Mouse (Mus musculus) cortical plate, adult 2 months (tissue): ENCODE measurements around the gene Pak4. TPM values are rescaled to one million over a fixed set of nuclear protein-coding genes. Genes with fewer than 3 reads are reported as not detected.

Source experiments
- H3K27ac ChIP-seq: fragments of 200-500 bp; 2 replicates; pipeline ENCODE4 v1.5.1; 2012; ENCODE audit warnings: low read length, control low read depth, inconsistent platforms; ENCODE audit not compliant: insufficient read depth
- H3K4me1 ChIP-seq: fragments of 200-500 bp; 2 replicates; pipeline ENCODE4 v1.6.1; 2011; ENCODE audit warnings: low read length; ENCODE audit not compliant: control insufficient read depth, insufficient read depth
- H3K4me3 ChIP-seq: fragments of 200-500 bp; 2 replicates; pipeline ENCODE4 v1.5.1; 2011; ENCODE audit warnings: mild to moderate bottlenecking, low read length, control low read depth; ENCODE audit not compliant: insufficient read depth
- CTCF ChIP-seq: fragments of 200-500 bp; IDR thresholded peaks from 2 replicates; pipeline ENCODE4 v1.5.1; 2011; ENCODE audit warnings: mild to moderate bottlenecking, control low read depth, low read length; ENCODE audit not compliant: insufficient read depth; ENCODE audit errors: extremely low read depth
- POLR2A ChIP-seq: fragments of 200-500 bp; IDR thresholded peaks from 2 replicates; pipeline ENCODE4 v1.6.1; 2011; ENCODE audit warnings: mild to moderate bottlenecking, low read length, control low read depth; ENCODE audit not compliant: insufficient read depth; ENCODE audit errors: extremely low read depth
- polyA plus RNA-seq: library from polyadenylated mRNA; depleted of rRNA; stranded (reverse); fragments of >200 nt; gene quantifications from 2 replicates; pipeline ENCODE4 v1.2.3, GENCODE M21; 2012; rRNA removed

The Pak4 gene
- polyA plus RNA-seq: 8.0 and 8.2 TPM in 2 replicates

DNA sequence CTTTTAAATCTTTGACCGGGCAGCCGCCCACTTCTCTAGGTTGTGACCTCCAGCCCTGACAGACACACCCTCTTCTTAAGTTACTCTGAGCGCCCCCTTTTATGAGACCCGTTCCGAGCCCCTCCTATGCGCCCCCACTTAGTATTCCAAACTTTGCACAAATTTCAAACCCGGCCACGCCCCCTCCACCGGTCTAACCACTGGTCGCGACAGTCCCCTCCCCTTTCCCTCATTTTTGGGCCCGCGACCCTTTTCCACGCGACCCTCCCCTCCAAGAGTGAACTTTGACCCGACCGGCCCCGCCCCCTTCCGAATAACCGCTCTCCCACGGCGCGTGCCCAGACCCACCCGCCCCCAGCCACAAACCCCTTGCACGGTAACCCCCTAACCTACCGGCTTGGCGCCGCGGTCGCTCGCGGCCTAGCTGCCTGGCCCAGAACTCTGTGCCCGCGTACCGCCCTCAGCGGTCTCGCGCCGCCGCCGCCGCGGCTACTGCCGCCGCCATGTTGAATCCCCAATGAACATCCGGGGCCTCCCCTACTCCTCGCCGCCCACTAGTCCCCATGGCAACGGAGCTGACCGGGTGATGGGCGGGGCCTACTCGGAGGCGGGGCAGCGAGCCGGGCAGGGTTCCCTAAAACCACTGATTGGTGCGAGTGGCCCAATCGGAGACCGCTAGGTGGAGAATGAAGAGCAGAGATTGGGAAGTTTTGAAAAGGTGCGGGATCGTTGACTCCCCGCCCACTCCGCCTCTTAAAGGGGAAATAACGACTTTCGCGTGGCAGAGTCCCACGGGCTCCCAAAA, at the start of gene Pak4, which contains the start of gene Samd4b:
Pak4 (minus strand) TSS at position 544 of the 805 bp plus-strand sequence.
Samd4b (minus strand) TSS at position 503 of the 805 bp plus-strand sequence.
- TF ChIP-seq POLR2A: no peak
- TF ChIP-seq CTCF: no peak
- 0 out of 2 replicates have a peak, but pooled peaks cover 2% of the 10 kb centered on the region for H3K4me1 ChIP-seq
- no peak within 1 kb of the TSS for H3K27ac ChIP-seq
- H3K4me3 ChIP-seq: peak within 1 kb of the TSS; percentile 64

DNA sequence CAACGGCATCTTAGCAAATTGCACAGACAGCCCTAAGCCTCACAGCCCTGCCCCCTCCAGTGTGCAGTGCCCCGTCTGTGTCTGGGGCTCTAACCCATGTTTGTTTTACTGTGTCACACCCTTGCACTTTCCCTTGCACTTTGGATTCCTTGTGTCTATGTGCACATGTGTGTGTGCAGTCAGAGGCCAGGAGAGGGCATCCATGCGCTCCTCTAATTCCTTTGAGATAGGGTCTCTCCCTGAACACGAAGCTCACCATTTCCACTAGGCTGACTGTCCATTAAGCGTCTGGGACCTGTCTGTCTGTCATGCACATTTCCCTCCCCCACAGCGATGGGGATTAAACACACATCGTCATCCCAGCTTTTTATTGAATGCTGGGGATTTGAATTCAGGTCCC, 49.0 kb upstream of the Pak4 start:
- TF ChIP-seq POLR2A (no peak), CTCF (no peak)
- Histone ChIP-seq H3K27ac (no peak overlapping the region), H3K4me3 (no peak overlapping the region), H3K4me1 (no peaks in the 10 kb centered on the region)

DNA sequence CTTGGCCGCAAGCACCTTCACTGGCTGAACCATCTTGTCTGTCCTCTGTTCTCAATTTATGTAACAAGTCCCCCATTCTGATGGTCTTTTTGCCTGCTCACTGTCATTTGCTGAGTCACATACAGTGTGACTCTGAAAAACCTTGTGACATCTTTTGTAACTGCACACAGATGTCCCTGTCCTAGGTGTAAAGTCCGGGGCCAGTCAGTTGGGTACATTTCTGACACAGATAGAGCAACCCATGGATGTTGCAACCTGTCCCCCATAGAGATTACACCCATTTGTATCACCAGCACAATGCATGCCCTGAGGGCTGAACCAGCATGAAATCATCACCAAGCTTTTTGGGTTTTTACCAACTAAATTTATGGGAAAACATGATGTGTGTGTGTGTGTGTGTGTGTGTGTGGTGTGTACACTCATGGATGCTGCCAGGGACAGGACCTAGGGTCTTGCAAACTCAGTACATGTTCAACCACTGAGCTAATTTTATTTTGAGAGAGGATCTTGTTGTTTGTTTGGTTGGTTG, 48.0 kb upstream of the Pak4 start:
- H3K27ac ChIP-seq: no peak overlapping the region
- no peak overlapping the region for H3K4me3 ChIP-seq
- H3K4me1 ChIP-seq: no peaks in the 10 kb centered on the region
- TF ChIP-seq CTCF (no peak), POLR2A (no peak)

DNA sequence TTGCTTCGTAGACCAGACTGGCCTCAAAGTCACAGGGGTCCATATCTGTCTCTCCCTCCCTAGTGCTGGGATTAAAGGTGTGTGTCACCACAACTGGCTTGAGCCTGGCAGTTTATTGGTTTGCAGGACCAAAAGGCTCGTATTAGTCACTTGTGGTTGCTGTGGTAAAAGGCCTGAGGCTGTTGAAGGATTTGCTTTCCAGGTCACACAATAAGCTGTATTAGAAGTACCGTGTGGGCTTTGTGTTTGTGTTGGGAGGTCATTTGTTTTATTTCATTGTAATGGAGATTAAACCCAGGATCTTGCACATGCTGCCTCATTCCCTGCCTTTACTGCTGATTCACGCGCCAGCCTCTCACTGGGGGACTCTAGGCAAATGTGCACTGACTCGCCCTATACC, 47.4 kb upstream of the Pak4 start:
- TF ChIP-seq POLR2A (no peak), CTCF (no peak)
- Histone ChIP-seq H3K4me3 (no peak overlapping the region), H3K27ac (no peak overlapping the region), H3K4me1 (no peaks in the 10 kb centered on the region)

DNA sequence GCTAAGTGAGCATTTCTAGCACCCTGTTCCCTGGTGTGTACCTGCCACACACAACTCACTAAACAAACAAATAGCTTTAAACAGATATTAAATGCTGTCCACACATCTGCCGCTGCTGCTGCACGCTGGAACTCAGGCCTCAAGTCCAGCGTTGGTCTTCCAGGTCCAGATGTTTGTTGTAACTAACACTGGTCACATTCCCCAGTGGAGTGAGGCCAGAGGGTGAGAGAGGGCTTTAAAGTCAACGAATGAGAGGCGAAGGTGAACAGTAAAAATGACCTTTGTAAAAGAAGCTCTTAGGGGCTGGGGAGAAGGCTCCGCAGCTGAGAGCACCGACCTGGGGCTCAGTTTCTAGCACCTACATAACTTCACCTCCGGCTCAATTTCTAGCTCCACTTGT, 43.6 kb upstream of the Pak4 start:
- no peaks in the 10 kb centered on the region for H3K4me1 ChIP-seq
- TF ChIP-seq CTCF (no peak), POLR2A (no peak)
- no peak overlapping the region for H3K4me3 ChIP-seq
- no peak overlapping the region for H3K27ac ChIP-seq

DNA sequence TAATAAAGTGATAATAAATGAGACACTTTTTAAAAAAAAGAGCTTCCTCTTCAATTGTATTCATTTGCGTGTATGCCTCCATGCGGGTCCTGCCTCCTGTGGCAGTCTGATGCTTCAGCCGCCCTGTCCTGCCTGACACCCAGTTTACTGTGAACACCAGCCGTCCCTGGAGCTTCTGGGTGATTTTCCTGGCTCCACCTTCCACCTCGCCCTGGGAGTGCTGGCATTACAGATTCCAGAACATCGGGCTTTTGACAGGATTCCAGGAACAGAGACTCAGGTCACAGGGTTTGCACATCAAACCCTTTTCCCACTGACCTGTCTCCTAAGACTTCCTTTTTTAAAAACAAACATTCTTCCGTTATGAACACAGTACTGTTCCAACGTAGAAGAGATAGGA, 39.5 kb upstream of the Pak4 start:
- TF ChIP-seq CTCF (no peak), POLR2A (no peak)
- Histone ChIP-seq H3K4me3 (no peak overlapping the region), H3K4me1 (no peaks in the 10 kb centered on the region), H3K27ac (no peak overlapping the region)

DNA sequence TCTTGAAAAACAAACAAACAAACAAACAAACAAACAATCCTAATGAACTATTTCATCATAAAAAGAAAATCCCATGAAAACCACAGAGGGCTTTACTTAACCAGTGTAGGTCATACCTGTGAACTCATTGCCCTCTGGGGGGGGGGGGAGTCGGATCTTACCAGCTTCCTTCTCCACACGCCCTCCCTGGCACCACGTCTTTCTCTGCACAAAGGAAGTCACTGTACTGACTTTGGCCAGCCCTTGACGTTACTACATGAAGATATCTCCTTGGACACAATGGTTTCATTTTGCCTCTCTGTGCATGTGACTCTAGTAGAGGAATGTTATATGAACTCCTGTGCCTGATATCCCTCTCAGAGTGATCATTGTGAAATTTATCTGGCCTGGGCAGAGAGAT, 36.1 kb upstream of the Pak4 start:
- Histone ChIP-seq H3K4me1 (no peaks in the 10 kb centered on the region), H3K4me3 (no peak overlapping the region), H3K27ac (no peak overlapping the region)
- TF ChIP-seq POLR2A: no peak
- no peak for TF ChIP-seq CTCF

DNA sequence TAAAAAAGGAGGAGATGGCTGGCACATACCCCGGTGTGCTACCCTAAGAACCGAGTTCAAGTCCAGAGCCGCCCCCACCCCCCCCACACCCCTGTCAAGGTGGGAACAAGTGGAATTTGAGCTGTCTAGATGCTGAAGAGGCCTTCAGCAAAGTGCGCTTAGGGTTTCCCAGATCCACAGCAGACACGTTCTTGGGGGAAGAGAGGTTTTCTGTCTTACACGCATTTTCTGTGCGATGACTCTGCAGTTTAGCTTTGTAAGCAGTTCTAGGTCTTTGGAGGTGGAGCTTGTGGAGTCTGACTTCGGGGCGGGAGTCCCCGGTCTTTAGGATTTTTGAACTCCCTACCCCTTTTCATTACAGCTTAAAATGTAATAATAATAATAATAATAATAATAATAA, 33.1 kb upstream of the Pak4 start, which contains the start of gene Acp7:
Acp7 (minus strand) TSS at position 260 of the 400 bp plus-strand sequence.
- Histone ChIP-seq H3K27ac (no peak within 1 kb of the TSS), H3K4me1 (no peaks in the 10 kb centered on the region), H3K4me3 (peak within 1 kb of the TSS; percentile 15; the same call in 1 of the 2 replicates)
- TF ChIP-seq CTCF (no peak), POLR2A (no peak)

DNA sequence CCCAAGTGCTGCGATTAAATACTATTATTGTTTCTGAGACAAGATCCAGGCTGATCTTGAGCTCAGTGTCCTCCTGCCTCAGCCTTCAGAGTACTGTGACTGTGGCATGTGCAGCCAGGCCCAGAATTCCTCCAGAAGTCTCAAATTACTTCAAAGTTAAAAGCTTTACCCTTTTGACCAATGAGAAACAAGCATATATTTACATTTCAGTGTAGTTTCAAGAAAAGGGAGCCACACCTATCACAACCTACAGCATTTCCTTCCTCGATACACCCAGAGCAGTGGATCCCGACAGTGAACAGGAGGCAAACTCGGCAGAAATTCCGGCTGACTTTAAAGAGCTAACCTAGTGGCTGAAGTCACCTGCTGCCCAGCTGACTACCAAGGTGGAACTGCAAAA, 26.8 kb upstream of the Pak4 start:
- TF ChIP-seq POLR2A (no peak), CTCF (no peak)
- Histone ChIP-seq H3K4me3 (no peak overlapping the region), H3K27ac (no peak overlapping the region), H3K4me1 (no peaks in the 10 kb centered on the region)

DNA sequence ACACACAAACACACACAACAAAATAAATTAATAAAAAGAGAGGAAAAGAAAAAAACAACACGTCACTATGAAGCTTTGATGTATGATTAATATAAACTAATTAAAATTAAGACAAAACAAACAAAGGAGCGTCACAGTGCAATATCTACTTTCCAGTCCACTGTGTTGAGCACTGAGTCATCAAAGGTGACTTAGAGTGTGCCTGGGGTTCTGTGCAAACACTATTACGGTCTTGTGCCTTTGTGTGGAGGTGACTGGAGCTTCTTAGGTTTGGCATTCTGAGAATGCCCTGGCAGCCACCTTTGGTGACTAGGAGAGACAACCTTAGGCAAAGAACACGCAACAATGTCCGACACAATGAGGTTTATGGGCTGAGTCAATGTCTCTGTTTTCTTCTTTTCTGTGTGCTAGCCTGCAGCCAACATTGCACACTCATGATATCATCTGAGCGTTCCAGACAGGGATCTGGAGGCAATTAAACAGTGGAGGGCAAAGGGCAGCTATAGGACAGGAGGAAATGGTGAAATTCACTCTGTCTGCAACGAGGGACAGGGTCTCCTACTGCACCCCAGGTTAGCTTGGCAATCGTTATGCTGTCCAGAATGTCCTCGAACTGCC, 21.2 kb upstream of the Pak4 start:
- TF ChIP-seq CTCF: no peak
- TF ChIP-seq POLR2A: no peak
- H3K4me1 ChIP-seq: no peaks in the 10 kb centered on the region
- no peak overlapping the region for H3K27ac ChIP-seq
- H3K4me3 ChIP-seq: no peak overlapping the region
